Mouse (Mus musculus): ENCODE results near the gene Haus4.
A peak's percentile ranks its signal among the peaks of the same experiment; 100 is the strongest.

The Haus4 gene

DNA sequence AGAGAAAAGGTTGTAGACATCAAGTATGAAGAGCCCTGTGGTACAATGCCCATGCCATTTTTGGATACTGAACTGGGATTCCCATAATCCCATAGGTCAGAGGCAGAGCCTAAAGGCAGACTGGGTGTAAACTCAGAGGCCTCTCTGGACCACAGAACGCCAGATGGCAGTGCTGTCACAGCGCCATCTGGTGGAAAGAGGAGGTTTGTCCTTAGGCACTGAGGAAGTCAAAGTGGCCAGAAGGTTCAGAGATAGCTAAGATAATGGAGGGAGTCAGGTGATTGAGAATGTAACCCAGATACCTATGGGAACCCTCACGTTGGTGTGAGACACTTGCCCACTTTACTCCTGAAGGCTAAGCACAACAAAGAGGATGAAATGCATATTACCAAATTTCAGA, 60.2 kb downstream of the Haus4 start:
- peak; percentile 50 for DNase-seq (ENCODE audit: low spot score)

DNA sequence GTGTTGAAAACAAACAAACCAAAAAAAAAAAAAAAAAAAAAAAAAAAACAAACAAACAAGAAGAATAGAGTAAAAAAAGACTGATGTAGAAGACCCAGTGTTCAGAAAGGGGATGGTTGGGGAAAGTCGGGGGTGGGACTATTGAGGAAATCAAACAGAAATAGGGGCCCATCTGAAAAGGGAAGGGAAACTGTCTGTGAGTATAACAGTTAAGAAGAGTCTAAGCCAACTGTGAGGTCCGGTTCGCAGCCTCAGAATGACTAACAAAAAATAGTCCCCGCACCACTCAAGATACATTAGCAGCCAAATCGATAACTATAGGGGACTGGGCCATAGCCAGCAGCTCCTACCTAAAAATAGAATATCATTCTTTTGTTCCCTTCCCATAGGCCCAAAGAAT, 61.2 kb downstream of the Haus4 start:
- no peak for DNase-seq (ENCODE audit: low spot score)

DNA sequence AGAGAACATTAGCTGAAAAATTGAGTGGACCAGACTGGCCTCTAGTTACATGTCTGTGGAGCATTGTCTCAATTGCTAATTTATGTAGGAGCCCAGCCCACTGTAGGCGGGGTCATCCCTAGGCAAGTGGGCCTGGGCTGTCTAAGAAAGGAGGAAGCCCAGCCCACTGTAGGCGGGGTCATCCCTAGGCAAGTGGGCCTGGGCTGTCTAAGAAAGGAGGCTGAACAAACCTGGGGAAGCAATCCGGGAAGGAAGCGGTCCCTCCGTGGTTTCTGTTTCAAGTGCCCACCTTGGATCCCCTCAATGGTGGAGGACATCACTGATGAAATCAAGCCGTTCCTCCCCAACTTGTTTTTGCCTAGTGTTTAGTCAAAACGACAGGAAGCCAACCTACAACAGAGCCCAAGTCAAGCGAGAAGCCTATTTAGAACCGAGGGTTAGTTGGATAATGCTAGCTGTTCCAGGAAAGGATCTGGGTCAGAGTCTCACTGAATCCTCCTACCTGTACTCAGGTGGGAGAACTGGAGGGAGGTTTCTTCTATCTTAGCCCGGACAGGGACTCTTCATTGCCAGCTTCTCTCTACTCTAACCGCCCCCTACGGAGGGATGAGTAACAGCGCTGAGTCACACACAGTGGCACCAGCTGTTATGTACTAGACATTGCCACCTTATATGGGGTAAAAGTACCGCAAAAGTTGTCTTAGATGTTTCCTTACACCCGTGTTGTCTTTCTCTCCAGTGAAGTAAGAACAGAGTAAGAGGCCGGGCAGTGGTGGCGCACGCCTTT, 61.9 kb downstream of the Haus4 start:
- DNase-seq (ENCODE audit: low spot score): no peak

Measured in ovary, postnatal 14 days (tissue).